Mouse (Mus musculus) monocyte, adult 5-6 weeks (primary cell): ENCODE data around the gene Prox2. TPM values are rescaled to one million over a fixed set of nuclear protein-coding genes. Genes with fewer than 3 reads are reported as not detected.
A peak's percentile ranks its signal among the peaks of the same experiment; 100 is the strongest.
"Not testable (repeated sequence)": the region's sequence is repeated elsewhere in the genome, so short reads cannot be mapped to it uniquely, and the experiment has no call there.

Source experiments
- ATAC-seq: fragments of 153-309, 156-312 bp; replicated peaks from 2 replicates; pipeline ENCODE4 v1.8.0; 2017; ENCODE audit warnings: mild to moderate bottlenecking; ENCODE audit not compliant: low TSS enrichment, insufficient number of reproducible peaks, severe bottlenecking, poor library complexity, low FRiP score
- total RNA-seq: library from RNA; stranded (forward); fragments of 200-1000, 200-491, 200-594 nt; gene quantifications from 3 replicates; pipeline ENCODE4 v1.2.3, GENCODE M21; 2017

Prox2 gene
- total RNA-seq: 5.0 TPM in 1 of 3 replicates, not detected in the others

DNA sequence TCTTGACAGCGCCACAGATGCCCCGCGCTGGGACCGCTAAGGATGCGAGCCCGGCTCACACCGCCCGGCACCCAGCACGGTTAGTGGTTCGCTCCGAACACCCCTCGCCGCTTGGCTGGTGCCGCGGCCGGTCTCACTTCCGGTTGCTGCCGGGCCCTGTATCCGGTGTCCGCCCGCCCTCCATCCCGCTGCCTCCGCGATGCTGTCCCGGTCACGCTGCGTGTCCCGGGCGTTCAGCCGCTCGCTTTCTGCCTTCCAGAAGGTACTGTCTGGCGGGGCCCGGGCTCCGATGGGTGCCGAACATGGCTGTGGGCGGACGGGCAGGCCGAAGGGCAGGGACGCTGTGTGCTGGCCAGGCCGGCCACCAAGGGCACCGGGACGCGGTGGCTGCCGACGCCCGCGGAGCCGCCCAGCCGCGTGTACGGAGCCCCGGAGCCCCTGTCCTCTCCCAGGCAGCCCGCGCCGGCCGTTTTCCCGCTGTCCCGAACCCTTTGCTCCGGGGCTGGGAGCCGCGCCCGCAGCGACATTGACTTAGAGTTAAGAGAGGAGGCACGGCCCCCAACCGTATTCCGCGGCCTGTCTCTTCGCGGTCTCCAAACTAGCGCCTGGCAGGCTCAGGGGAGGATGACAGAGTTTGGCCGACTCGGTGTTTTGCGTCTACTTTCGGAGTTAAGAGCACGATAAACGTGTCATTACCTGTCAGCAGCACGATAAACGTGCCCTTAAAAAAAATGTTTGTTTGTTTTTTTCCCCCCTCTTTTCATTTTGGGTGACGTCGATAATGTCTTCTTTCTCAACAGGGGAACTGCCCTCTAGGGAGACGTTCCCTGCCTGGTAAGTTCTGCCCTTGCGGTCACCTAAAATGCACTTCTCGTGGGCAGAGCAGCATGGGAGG, at the start of gene Prox2, which contains the start of gene Dlst:
Gene Prox2 (minus strand): TSS at position 62 of the 895 bp plus-strand sequence.
Gene Dlst (plus strand): TSS at position 136 of the 895 bp plus-strand sequence.
- peak; percentile 86 for ATAC-seq

DNA sequence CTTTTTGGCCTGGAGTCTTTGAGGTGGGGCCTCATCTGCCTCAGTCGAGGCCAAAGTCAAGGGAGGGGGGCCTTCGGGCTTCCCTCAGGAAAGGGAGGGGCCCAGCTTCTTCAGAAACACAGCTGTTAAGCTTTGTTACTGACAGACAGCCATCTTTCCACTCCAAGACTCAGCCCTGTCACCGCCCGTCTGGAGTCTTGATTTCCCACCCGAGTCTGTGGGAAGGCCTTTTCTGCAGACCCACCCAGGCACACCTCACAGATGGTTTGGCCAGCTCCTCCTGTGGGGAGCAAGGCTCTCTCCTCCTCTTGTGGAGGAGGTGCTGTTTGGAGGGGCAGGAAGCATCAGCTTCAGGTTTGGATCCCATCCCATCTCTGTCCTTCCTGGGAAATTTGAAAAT, 49.0 kb upstream of the Prox2 start:
- no peak for ATAC-seq

GRCm38 (mm10) chr12:85158801-85159200, 48.2 kb upstream of the Prox2 start:
- no peak for ATAC-seq

DNA sequence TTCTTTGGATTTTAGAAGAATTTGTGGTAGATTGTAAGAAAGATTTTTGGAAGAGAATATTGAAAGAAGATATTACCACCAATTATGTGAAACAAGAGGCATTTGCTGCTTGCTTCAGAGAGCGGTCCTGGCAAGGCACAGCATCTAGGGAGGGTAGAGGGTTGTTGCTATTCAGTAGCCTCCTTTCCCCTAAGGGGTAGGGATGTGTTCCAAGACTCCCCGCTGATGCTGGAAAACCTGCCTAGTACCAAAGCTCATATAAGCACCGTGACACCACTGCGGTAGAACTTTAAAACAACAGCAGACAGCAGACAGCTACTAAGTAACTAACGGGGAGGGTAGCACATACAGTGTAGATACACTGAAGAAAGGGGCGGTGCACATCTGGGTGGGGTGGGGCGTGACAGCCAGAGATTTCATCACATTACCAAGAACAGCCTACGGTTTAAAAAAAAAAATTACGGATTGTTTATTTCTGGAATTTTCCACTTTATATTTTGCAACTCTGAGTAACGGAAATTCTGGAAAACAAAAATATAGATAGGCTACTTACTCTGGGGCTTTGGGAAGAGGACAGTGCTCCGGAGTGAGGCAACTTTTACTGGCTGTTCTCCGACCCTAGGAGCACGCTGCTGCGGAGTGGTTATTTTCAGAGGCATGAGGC, 47.4 kb upstream of the Prox2 start:
- no peak for ATAC-seq

DNA sequence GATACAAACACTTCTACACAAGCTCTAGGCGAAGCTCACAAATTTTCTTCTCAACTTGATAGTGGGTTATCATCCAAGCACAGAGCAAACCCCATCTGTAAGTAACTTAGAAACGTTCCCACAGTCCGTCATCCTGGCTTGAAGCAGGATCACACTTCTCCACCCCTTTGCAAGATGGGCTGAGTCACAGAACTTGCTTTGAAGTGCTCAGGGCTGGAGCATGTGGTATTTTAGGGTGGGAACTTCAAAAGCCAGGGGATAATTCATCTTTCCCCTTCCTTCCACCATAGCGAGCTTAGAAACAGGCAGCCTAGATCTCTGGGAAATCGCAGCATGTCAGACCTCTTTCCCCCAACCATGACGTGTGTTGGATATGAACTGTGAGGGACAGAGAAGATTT, 45.8 kb upstream of the Prox2 start:
- no peak for ATAC-seq

DNA sequence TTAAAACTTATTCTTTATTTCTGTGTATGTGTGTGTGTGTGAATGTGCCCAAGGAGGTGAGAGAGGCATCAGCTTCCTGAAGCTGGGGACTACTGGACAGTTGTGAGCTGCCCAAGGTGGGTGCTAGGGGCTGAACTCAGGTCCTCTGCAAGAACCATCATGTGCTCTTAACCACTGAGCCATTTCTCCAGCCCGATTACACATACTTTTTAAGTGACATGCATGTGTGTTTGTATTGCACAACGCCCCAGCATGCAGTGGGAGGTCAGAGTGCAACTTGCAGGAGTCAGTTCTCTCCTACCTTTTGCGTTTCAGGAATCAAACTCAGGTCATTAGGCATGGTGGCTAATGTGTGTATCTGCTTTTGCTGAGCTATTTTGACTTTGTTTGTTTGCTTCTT, 42.5 kb upstream of the Prox2 start:
- no peak for ATAC-seq

GRCm38 (mm10) chr12:85151002-85151774, 40.6 kb upstream of the Prox2 start, which contains the start of gene Rps6kl1:
Rps6kl1 (minus strand) TSS chr12:85151264.
- 0 out of 2 replicates have a peak, but pooled peaks have one; percentile 19 for ATAC-seq

GRCm38 (mm10) chr12:85150321-85151001, 39.9 kb upstream of the Prox2 start:
- ATAC-seq: no peak

DNA sequence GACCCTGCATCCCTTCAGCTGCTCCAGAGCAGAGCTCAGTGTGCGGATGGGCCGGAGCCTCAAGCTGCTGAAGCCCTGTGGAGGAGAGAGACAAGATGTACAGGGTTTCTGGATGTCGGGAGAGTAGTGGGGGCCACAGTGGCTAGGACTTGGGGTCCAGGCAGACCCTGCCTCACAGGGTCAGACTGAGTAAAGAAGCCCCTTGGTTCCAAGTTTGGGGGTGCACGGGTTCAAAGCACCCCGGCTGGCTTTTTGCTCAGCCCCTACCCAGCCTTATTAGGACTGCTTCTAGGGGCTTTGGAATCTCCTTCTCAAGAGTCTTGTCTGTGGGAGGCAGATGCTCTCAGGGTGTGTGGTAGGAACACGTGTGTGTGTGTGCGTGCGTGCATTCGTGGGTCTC, 36.3 kb upstream of the Prox2 start:
- ATAC-seq: no peak

DNA sequence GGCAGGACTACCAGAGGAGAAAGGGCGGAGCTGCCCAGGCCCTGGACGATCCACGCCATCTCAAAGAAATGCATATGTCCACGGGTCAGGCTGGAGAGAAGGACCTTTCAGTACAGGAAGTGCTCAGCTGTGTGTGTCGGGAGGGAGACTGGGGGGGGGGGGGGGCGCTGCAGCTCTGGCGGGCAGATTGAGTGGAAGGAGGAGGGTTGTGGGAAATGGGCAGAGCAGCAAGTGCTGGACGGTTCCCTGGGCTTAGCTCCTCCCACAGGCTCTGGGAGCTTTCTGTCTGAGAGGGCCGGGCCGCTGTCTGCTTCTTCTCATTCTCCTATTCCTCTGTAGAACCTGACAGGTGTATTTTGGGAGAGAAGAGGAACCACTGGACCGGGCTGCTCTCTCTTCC, 35.8 kb upstream of the Prox2 start:
- ATAC-seq: no peak

DNA sequence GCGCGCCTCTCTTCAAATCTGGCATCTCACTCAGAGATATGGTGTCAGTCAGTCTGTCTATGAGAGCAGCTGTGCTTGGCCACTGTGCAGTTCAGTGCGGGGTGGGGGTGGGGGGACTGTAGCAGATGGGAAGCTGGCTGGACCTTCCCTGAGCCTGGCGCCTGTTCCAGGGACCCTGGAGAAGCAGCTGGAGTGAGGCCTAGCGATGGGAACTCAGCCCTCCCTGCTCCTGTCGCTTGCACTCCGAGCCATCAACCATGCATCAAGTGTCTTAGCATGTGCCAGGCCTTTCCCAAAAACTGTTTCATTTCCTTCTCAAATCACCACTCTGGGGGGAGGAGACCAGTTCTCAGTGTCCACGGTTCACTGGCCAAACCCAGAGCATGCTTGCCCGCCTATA, 35.1 kb upstream of the Prox2 start:
- no peak for ATAC-seq

DNA sequence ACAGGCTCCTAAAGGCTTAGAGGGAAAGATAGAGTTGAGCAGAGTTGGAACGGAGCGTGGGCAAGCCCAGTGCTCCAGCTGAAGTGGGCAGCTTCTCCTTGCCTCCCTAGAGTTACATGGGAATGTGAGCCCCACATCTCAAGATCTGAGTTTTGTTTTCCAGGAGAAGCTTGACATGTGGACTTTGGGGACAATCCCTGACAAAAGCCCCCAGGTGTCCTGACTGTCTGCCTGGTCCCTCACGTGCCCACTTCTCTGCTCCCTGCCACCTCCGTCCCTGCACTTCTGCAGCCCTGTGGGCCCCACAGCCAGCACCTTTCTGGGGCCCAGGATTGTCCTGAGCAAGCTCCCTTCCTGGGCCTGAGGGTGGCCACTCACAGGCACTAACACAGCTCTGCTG, 34.3 kb upstream of the Prox2 start:
- ATAC-seq: no peak

DNA sequence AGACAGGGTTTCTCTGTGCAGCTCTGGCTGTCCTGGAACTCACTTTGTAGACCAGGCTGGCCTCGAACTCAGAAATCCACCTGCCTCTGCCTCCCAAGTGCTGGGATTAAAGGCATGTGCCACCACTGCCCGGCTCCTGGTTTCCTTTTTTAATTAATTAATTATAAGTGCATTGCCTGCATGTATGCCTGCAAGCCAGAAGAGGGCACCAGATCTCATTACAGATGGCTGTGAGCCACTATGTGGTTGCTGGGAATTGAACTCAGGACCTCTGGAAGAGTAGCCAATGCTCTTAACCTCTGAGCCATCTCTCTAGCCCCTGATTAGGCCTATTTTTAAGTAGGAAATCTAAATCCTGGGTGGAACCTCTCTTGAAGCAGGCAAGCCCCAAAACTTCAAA, 33.7 kb upstream of the Prox2 start:
- not testable (repeated sequence) for ATAC-seq

DNA sequence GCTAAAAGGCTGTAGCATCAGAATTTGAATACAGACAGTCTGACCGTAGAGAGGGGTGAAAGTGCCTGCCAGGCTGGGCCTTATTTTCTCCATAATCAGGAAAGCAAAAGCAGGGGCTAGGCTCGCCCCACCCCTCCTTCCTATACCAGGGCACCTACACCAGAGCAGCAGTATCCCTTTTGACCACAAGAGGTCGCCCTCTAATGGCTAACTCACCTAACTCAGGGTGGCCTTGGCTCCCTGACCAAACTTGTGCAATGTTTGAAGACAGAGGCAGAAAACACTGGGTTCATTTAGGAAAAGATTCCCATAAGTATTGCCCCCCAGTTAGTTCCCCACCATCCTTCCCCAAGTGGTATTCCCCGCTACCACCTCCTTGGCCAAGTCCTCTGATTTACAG, 32.2 kb upstream of the Prox2 start:
- peak; percentile 74; the same call in 1 of the 2 replicates for ATAC-seq

- no peak for ATAC-seq
Observed at GRCm38 (mm10) chr12:85141096-85141495, 30.5 kb upstream of the Prox2 start.

- no peak for ATAC-seq
Observed at GRCm38 (mm10) chr12:85140036-85140701, 29.6 kb upstream of the Prox2 start.

GRCm38 (mm10) chr12:85136627-85137026, 26.1 kb upstream of the Prox2 start:
- no peak for ATAC-seq
